Mouse (Mus musculus): ENCODE data around the gene Akap8l. TPM values are rescaled to one million over a fixed set of nuclear protein-coding genes. Genes with fewer than 3 reads are reported as not detected.

Gene Akap8l
- total and polyA plus RNA-seq, 2 experiments from 2014 or later: 76.3 to 95.7 TPM

GRCm38 (mm10) chr17:32368991-32369578, 18.7 kb upstream of the Akap8l start:
- H3K4me3 ChIP-seq (ENCODE audit: low read length): no peak overlapping the region
- ATAC-seq (no peak), DNase-seq (ENCODE audit: low spot score) (no peak)
- no peaks in the 10 kb centered on the region for H3K27me3 ChIP-seq (ENCODE audit: insufficient read depth, low read length)
- no peak overlapping the region for H3K27ac ChIP-seq
- WGBS: 25% methylated on average over 10 of the region's 17 CpGs
- TF ChIP-seq CTCF (IDR thresholded peaks at IDR 0.05; ENCODE audit: low read depth): no peak
- no peaks in the 10 kb centered on the region; the same call in 1 of the 2 replicates for H3K36me3 ChIP-seq (ENCODE audit: insufficient read depth, low read length)
- no peaks in the 10 kb centered on the region for H3K9me3 ChIP-seq (ENCODE audit: low read length)
- H3K9ac ChIP-seq (replicated peaks; ENCODE audit: low read length): no peak overlapping the region
- H3K4me2 ChIP-seq (ENCODE audit: low read depth, low read length): 0 out of 2 replicates have a peak overlapping the region, but pooled peaks have one; percentile 21
- H3K4me1 ChIP-seq (ENCODE audit: insufficient read depth, low read length): no peaks in the 10 kb centered on the region

GRCm38 (mm10) chr17:32367706-32368105, 17.3 kb upstream of the Akap8l start:
- no peak overlapping the region for H3K4me3 ChIP-seq (ENCODE audit: low read length)
- peaks cover 7% of the 10 kb centered on the region for H3K4me1 ChIP-seq (ENCODE audit: insufficient read depth, low read length)
- TF ChIP-seq CTCF (IDR thresholded peaks at IDR 0.05; ENCODE audit: low read depth): no peak
- WGBS: 89% methylated on average over 11 of the region's 11 CpGs
- no peak overlapping the region for H3K27ac ChIP-seq
- H3K9ac ChIP-seq (replicated peaks; ENCODE audit: low read length): no peak overlapping the region
- no peaks in the 10 kb centered on the region for H3K27me3 ChIP-seq (ENCODE audit: insufficient read depth, low read length)
- DNase-seq (ENCODE audit: low spot score): no peak
- no peak overlapping the region for H3K4me2 ChIP-seq (ENCODE audit: low read depth, low read length)
- ATAC-seq: no peak
- H3K9me3 ChIP-seq (ENCODE audit: low read length): no peaks in the 10 kb centered on the region
- H3K36me3 ChIP-seq (ENCODE audit: insufficient read depth, low read length): no peaks in the 10 kb centered on the region; the same call in 1 of the 2 replicates

GRCm38 (mm10) chr17:32365296-32365695, 14.9 kb upstream of the Akap8l start:
- Histone ChIP-seq H3K36me3 (ENCODE audit: insufficient read depth, low read length) (peaks cover 7% of the 10 kb centered on the region), H3K9ac (replicated peaks; ENCODE audit: low read length) (no peak overlapping the region; the same call in 1 of the 2 replicates), H3K27ac (0 out of 2 replicates have a peak overlapping the region, but pooled peaks have one; percentile 78), H3K27me3 (ENCODE audit: insufficient read depth, low read length) (no peaks in the 10 kb centered on the region), H3K4me2 (ENCODE audit: low read depth, low read length) (no peak overlapping the region), H3K9me3 (ENCODE audit: low read length) (no peaks in the 10 kb centered on the region), H3K4me1 (ENCODE audit: insufficient read depth, low read length) (peaks cover 10% of the 10 kb centered on the region), H3K4me3 (ENCODE audit: low read length) (no peak overlapping the region)
- WGBS: 90% methylated on average over 1 of the region's 1 CpGs
- no peak for TF ChIP-seq CTCF (IDR thresholded peaks at IDR 0.05; ENCODE audit: low read depth)
- DNase-seq (ENCODE audit: low spot score) (no peak), ATAC-seq (no peak)

GRCm38 (mm10) chr17:32364850-32365249, 14.4 kb upstream of the Akap8l start:
- H3K27me3 ChIP-seq (ENCODE audit: insufficient read depth, low read length): no peaks in the 10 kb centered on the region
- no peak for TF ChIP-seq CTCF (IDR thresholded peaks at IDR 0.05; ENCODE audit: low read depth)
- no peaks in the 10 kb centered on the region for H3K9me3 ChIP-seq (ENCODE audit: low read length)
- H3K4me1 ChIP-seq (ENCODE audit: insufficient read depth, low read length): peaks cover 10% of the 10 kb centered on the region
- WGBS: 62% methylated on average over 5 of the region's 5 CpGs
- H3K27ac ChIP-seq: peak overlapping the region; percentile 78; the same call in 1 of the 2 replicates
- ATAC-seq (peak; percentile 44), DNase-seq (ENCODE audit: low spot score) (no peak)
- peaks cover 12% of the 10 kb centered on the region for H3K36me3 ChIP-seq (ENCODE audit: insufficient read depth, low read length)
- peak overlapping the region; percentile 98 for H3K4me3 ChIP-seq (ENCODE audit: low read length)
- peak overlapping the region; percentile 95 for H3K4me2 ChIP-seq (ENCODE audit: low read depth, low read length)
- H3K9ac ChIP-seq (replicated peaks; ENCODE audit: low read length): peak overlapping the region; percentile 98

- peak; percentile 96 for ATAC-seq
- H3K36me3 ChIP-seq (ENCODE audit: insufficient read depth, low read length): peaks cover 17% of the 10 kb centered on the region
- peak; percentile 23; the same call in 1 of the 2 replicates for TF ChIP-seq CTCF (IDR thresholded peaks at IDR 0.05; ENCODE audit: low read depth)
- H3K27me3 ChIP-seq (ENCODE audit: insufficient read depth, low read length): no peaks in the 10 kb centered on the region
- H3K4me2 ChIP-seq (ENCODE audit: low read depth, low read length): peak overlapping the region; percentile 95
- peak; percentile 98 for DNase-seq (ENCODE audit: low spot score)
- peak overlapping the region; percentile 78 for H3K27ac ChIP-seq
- peak overlapping the region; percentile 98 for H3K9ac ChIP-seq (replicated peaks; ENCODE audit: low read length)
- H3K9me3 ChIP-seq (ENCODE audit: low read length): no peaks in the 10 kb centered on the region
- H3K4me3 ChIP-seq (ENCODE audit: low read length): peak overlapping the region; percentile 98
- peaks cover 10% of the 10 kb centered on the region for H3K4me1 ChIP-seq (ENCODE audit: insufficient read depth, low read length)
- under 1% methylated on average over 37 of the region's 47 CpGs for WGBS
These were observed 13.9 kb upstream of the Akap8l start for GRCm38 (mm10) chr17:32364331-32364730.

GRCm38 (mm10) chr17:32363821-32364301, 13.5 kb upstream of the Akap8l start:
- under 1% methylated on average over 25 of the region's 50 CpGs for WGBS
- Histone ChIP-seq H3K4me3 (ENCODE audit: low read length) (peak overlapping the region; percentile 98), H3K4me1 (ENCODE audit: insufficient read depth, low read length) (peaks cover 10% of the 10 kb centered on the region), H3K4me2 (ENCODE audit: low read depth, low read length) (peak overlapping the region; percentile 95), H3K9ac (replicated peaks; ENCODE audit: low read length) (peak overlapping the region; percentile 98), H3K27ac (peak overlapping the region; percentile 78), H3K9me3 (ENCODE audit: low read length) (no peaks in the 10 kb centered on the region), H3K36me3 (ENCODE audit: insufficient read depth, low read length) (peaks cover 22% of the 10 kb centered on the region), H3K27me3 (ENCODE audit: insufficient read depth, low read length) (no peaks in the 10 kb centered on the region)
- DNase-seq (ENCODE audit: low spot score) (no peak), ATAC-seq (peak; percentile 54)
- TF ChIP-seq CTCF (IDR thresholded peaks at IDR 0.05; ENCODE audit: low read depth): no peak

- no peaks in the 10 kb centered on the region for H3K9me3 ChIP-seq (ENCODE audit: low read length)
- no peaks in the 10 kb centered on the region for H3K27me3 ChIP-seq (ENCODE audit: insufficient read depth, low read length)
- 76% methylated on average over 4 of the region's 4 CpGs for WGBS
- peaks cover 10% of the 10 kb centered on the region for H3K4me1 ChIP-seq (ENCODE audit: insufficient read depth, low read length)
- H3K9ac ChIP-seq (replicated peaks; ENCODE audit: low read length): no peak overlapping the region; the same call in 1 of the 2 replicates
- ATAC-seq: no peak
- no peak for DNase-seq (ENCODE audit: low spot score)
- H3K36me3 ChIP-seq (ENCODE audit: insufficient read depth, low read length): peaks cover 34% of the 10 kb centered on the region
- peak overlapping the region; percentile 95 for H3K4me2 ChIP-seq (ENCODE audit: low read depth, low read length)
- no peak overlapping the region for H3K27ac ChIP-seq
- no peak overlapping the region for H3K4me3 ChIP-seq (ENCODE audit: low read length)
- no peak for TF ChIP-seq CTCF (IDR thresholded peaks at IDR 0.05; ENCODE audit: low read depth)
These were observed 12.3 kb upstream of the Akap8l start for GRCm38 (mm10) chr17:32362686-32363085.

Measured in hindbrain, postnatal 0 days (tissue).